Mouse (Mus musculus): Measurements from ENCODE around the gene Prkca.

GRCm38 (mm10) chr11:108198592-108198991 is 145.1 kb downstream of the Prkca start:
- TF ChIP-seq ZC3H11A (IDR thresholded peaks at IDR 0.05; ENCODE audit: borderline replicate concordance, low read depth, low read length): no peak
- TF ChIP-seq ZNF384 (IDR thresholded peaks at IDR 0.05; ENCODE audit: low read depth, low read length): no peak
